Mouse (Mus musculus) T-helper 17 cell (primary cell): ENCODE results near the gene Stac2.

Experiments used
- in situ Hi-C, 2 experiments: fragments of 300-600 bp; cut with MboI, MseI; formaldehyde crosslinking; loops; 1 replicate in 1 of 2; 2 replicates in 1 of 2; pipeline ENCODE4 v1.15.1; 2025; ENCODE audit warnings: high pct_unique_total_duplicates in 2 of 2

Gene Stac2

GRCm38 (mm10) chr11:98052989-98053834 is at the start of gene Stac2:
Stac2 (minus strand) TSS chr11:98053462.
- in situ Hi-C loops = no loop called here

- in situ Hi-C loops = loop anchor here (5.0 to 25.0 kb wide), 2 partner anchors 41 to 1264 kb away; partner anchors contain the start of genes Copz2 (in 1 of the 2) and Nfe2l1 (in 1 of the 2)
Measured at GRCm38 (mm10) chr11:98101332-98101731, 48.1 kb upstream of the Stac2 start.

GRCm38 (mm10) chr11:98090583-98090982 is 37.3 kb upstream of the Stac2 start:
- in situ Hi-C loops = no loop called here

GRCm38 (mm10) chr11:98088224-98088623 is 35.0 kb upstream of the Stac2 start:
- in situ Hi-C loops = loop anchor here in 1 of 2 experiments (10.0 kb wide), 1 partner anchor 1353 kb away; no protein-coding TSS in a partner anchor

- in situ Hi-C loops = loop anchor here in 1 of 2 experiments (10.0 kb wide), 1 partner anchor 1352 kb away; no protein-coding TSS in a partner anchor
Measured at GRCm38 (mm10) chr11:98086574-98086973, 33.3 kb upstream of the Stac2 start.

GRCm38 (mm10) chr11:98086141-98086540 is 32.9 kb upstream of the Stac2 start:
- in situ Hi-C loops = loop anchor here in 1 of 2 experiments (10.0 kb wide), 1 partner anchor 1351 kb away; no protein-coding TSS in a partner anchor

GRCm38 (mm10) chr11:98082745-98083144 is 29.5 kb upstream of the Stac2 start:
- in situ Hi-C loops = loop anchor here in 1 of 2 experiments (5.0 to 10.0 kb wide), 2 partner anchors 40 to 1348 kb away; no protein-coding TSS in a partner anchor

- in situ Hi-C loops = loop anchor here in 1 of 2 experiments (5.0 to 10.0 kb wide), 2 partner anchors 38 to 1346 kb away; no protein-coding TSS in a partner anchor
Measured at GRCm38 (mm10) chr11:98080450-98080849, 27.2 kb upstream of the Stac2 start.

GRCm38 (mm10) chr11:98077086-98077485 is 23.8 kb upstream of the Stac2 start:
- in situ Hi-C loops = loop anchor here in 1 of 2 experiments (5.0 kb wide), 1 partner anchor 45 kb away; no protein-coding TSS in a partner anchor

GRCm38 (mm10) chr11:98075195-98075808 is 22.0 kb upstream of the Stac2 start:
- in situ Hi-C loops = loop anchor here in 1 of 2 experiments (5.0 kb wide), 1 partner anchor 43 kb away; no protein-coding TSS in a partner anchor

- in situ Hi-C loops = no loop called here
Measured at GRCm38 (mm10) chr11:98073442-98073841, 20.2 kb upstream of the Stac2 start.

- in situ Hi-C loops = no loop called here
Measured at GRCm38 (mm10) chr11:98067255-98067654, 14.0 kb upstream of the Stac2 start.

- in situ Hi-C loops = no loop called here
Measured at GRCm38 (mm10) chr11:98066201-98066600, 12.9 kb upstream of the Stac2 start.

GRCm38 (mm10) chr11:98061904-98062562 is 8.8 kb upstream of the Stac2 start:
- in situ Hi-C loops = no loop called here

GRCm38 (mm10) chr11:98061441-98061840 is 8.2 kb upstream of the Stac2 start:
- in situ Hi-C loops = no loop called here

GRCm38 (mm10) chr11:98060104-98060692 is 6.9 kb upstream of the Stac2 start:
- in situ Hi-C loops = no loop called here

- in situ Hi-C loops = no loop called here
Measured at GRCm38 (mm10) chr11:98059662-98060061, 6.4 kb upstream of the Stac2 start.

GRCm38 (mm10) chr11:98057998-98058397 is 4.7 kb upstream of the Stac2 start:
- in situ Hi-C loops = no loop called here

- in situ Hi-C loops = no loop called here
Measured at GRCm38 (mm10) chr11:98057466-98057865, 4.2 kb upstream of the Stac2 start.

- in situ Hi-C loops = no loop called here
Measured at GRCm38 (mm10) chr11:98052129-98052988, 903 bp downstream of the Stac2 start.
